Mouse (Mus musculus): ENCODE measurements around the gene Cdc42ep4.

Cdc42ep4 gene

GRCm38 (mm10) chr11:113750571-113751483 is 854 bp downstream of the Cdc42ep4 start:
- DNase-seq (ENCODE audit: extremely low spot score, low read depth, low spot score), result no peak

GRCm38 (mm10) chr11:113749749-113750351 is 1.8 kb downstream of the Cdc42ep4 start:
- no peak for DNase-seq (ENCODE audit: extremely low spot score, low read depth, low spot score)

- no peak for DNase-seq (ENCODE audit: extremely low spot score, low read depth, low spot score)
Measured at GRCm38 (mm10) chr11:113748797-113749521, 2.7 kb downstream of the Cdc42ep4 start.

- DNase-seq (ENCODE audit: extremely low spot score, low read depth, low spot score), result no peak
Measured at GRCm38 (mm10) chr11:113747725-113748380, 3.8 kb downstream of the Cdc42ep4 start.

GRCm38 (mm10) chr11:113747056-113747455 is 4.6 kb downstream of the Cdc42ep4 start:
- DNase-seq (ENCODE audit: extremely low spot score, low read depth, low spot score), result no peak

GRCm38 (mm10) chr11:113745961-113746360 is 5.7 kb downstream of the Cdc42ep4 start:
- no peak for DNase-seq (ENCODE audit: extremely low spot score, low read depth, low spot score)

GRCm38 (mm10) chr11:113742998-113743397 is 8.7 kb downstream of the Cdc42ep4 start:
- no peak for DNase-seq (ENCODE audit: extremely low spot score, low read depth, low spot score)

- DNase-seq (ENCODE audit: extremely low spot score, low read depth, low spot score), result no peak
Measured at GRCm38 (mm10) chr11:113740100-113740499, 11.6 kb downstream of the Cdc42ep4 start.

GRCm38 (mm10) chr11:113739213-113739612 is 12.5 kb downstream of the Cdc42ep4 start:
- DNase-seq (ENCODE audit: extremely low spot score, low read depth, low spot score), result no peak

- DNase-seq (ENCODE audit: extremely low spot score, low read depth, low spot score), result no peak
Measured at GRCm38 (mm10) chr11:113737912-113738311, 13.8 kb downstream of the Cdc42ep4 start.

GRCm38 (mm10) chr11:113737553-113737854 is 14.2 kb downstream of the Cdc42ep4 start:
- no peak for DNase-seq (ENCODE audit: extremely low spot score, low read depth, low spot score)

GRCm38 (mm10) chr11:113736848-113737552 is 14.7 kb downstream of the Cdc42ep4 start:
- DNase-seq (ENCODE audit: extremely low spot score, low read depth, low spot score), result no peak

GRCm38 (mm10) chr11:113735151-113735550 is 16.5 kb downstream of the Cdc42ep4 start:
- DNase-seq (ENCODE audit: extremely low spot score, low read depth, low spot score), result no peak

- no peak for DNase-seq (ENCODE audit: extremely low spot score, low read depth, low spot score)
Measured at GRCm38 (mm10) chr11:113733631-113734364, 17.9 kb downstream of the Cdc42ep4 start.

- no peak for DNase-seq (ENCODE audit: extremely low spot score, low read depth, low spot score)
Measured at GRCm38 (mm10) chr11:113731945-113732612, 19.6 kb downstream of the Cdc42ep4 start.

- no peak for DNase-seq (ENCODE audit: extremely low spot score, low read depth, low spot score)
Measured at GRCm38 (mm10) chr11:113730879-113731278, 20.8 kb downstream of the Cdc42ep4 start.

GRCm38 (mm10) chr11:113729917-113730316 is 21.8 kb downstream of the Cdc42ep4 start:
- no peak for DNase-seq (ENCODE audit: extremely low spot score, low read depth, low spot score)

- no peak for DNase-seq (ENCODE audit: extremely low spot score, low read depth, low spot score)
Measured at GRCm38 (mm10) chr11:113729239-113729638, 22.4 kb downstream of the Cdc42ep4 start.

GRCm38 (mm10) chr11:113727992-113728391 is 23.7 kb downstream of the Cdc42ep4 start:
- DNase-seq (ENCODE audit: extremely low spot score, low read depth, low spot score), result no peak

Measured in hindlimb bud, embryonic 11.5 days (tissue).